Mouse (Mus musculus) MEL (cell line): ENCODE results near the gene Npl. TPM values are rescaled to one million over a fixed set of nuclear protein-coding genes. Genes with fewer than 3 reads are reported as not detected.

ENCODE experiments used
- DNase-seq: peaks from one replicate; pipeline ENCODE4 v3.0.0; 2011; ENCODE audit warnings: low read depth, low spot score
- H3K27ac ChIP-seq: 2 replicates; pipeline ENCODE4 v1.5.1; 2012; ENCODE audit warnings: low read depth, mild to moderate bottlenecking, control low read depth, low read length, moderate library complexity; ENCODE audit not compliant: control insufficient read depth
- H3K27me3 ChIP-seq, 2 experiments: fragments of 150-350 bp in 1 of 2; sonication (generic) in 1 of 2; 2 replicates each; pipeline ENCODE4 v1.6.1; 2012; ENCODE audit warnings: low read length in 2 of 2, mild to moderate bottlenecking in 2 of 2, improper control_type of control experiment in 1 of 2, moderate library complexity in 1 of 2; ENCODE audit not compliant: insufficient read depth in 2 of 2, control insufficient read depth in 1 of 2
- H3K36me3 ChIP-seq, 2 experiments: 2 replicates each; pipeline ENCODE4 v1.6.1; 2012 to 2014; ENCODE audit warnings: low read length in 2 of 2, improper control_type of control experiment in 1 of 2, inconsistent platforms in 1 of 2, mild to moderate bottlenecking in 1 of 2; ENCODE audit not compliant: insufficient read depth in 2 of 2, control insufficient read depth in 1 of 2
- H3K4me1 ChIP-seq, 2 experiments: fragments of 150-350 bp in 1 of 2; sonication (generic) in 1 of 2; 2 replicates each; pipeline ENCODE4 v1.6.1; 2012; ENCODE audit warnings: low read length in 2 of 2, improper control_type of control experiment in 1 of 2, mild to moderate bottlenecking in 1 of 2; ENCODE audit not compliant: insufficient read depth in 2 of 2, control insufficient read depth in 1 of 2
- H3K4me3 ChIP-seq, 2 experiments: fragments of 150-350 bp in 1 of 2; sonication (generic) in 1 of 2; 2 replicates each; pipeline ENCODE4 v1.5.1; 2012; ENCODE audit warnings: low read depth in 2 of 2, low read length in 2 of 2, mild to moderate bottlenecking in 2 of 2, moderate library complexity in 2 of 2, control low read depth in 1 of 2, improper control_type of control experiment in 1 of 2; ENCODE audit not compliant: control insufficient read depth in 1 of 2, insufficient read depth in 1 of 2
- H3K79me2 ChIP-seq: 2 replicates; pipeline ENCODE4 v1.6.1; 2012; ENCODE audit warnings: mild to moderate bottlenecking, low read length, moderate library complexity; ENCODE audit not compliant: control insufficient read depth, poor library complexity, insufficient read depth
- H3K9ac ChIP-seq: 2 replicates; pipeline ENCODE4 v1.6.1; 2012; ENCODE audit warnings: low read depth, mild to moderate bottlenecking, control low read depth, low read length, moderate library complexity; ENCODE audit not compliant: control insufficient read depth, poor library complexity, severe bottlenecking
- H3K9me3 ChIP-seq: fragments of 150-350 bp; sonication (generic); replicated peaks from 2 replicates; pipeline ENCODE4 v1.6.1; 2012; ENCODE audit warnings: mild to moderate bottlenecking, low read length, improper control_type of control experiment, moderate library complexity; ENCODE audit not compliant: insufficient read depth
- CHD2 ChIP-seq: IDR thresholded peaks from 2 replicates; pipeline ENCODE4 v1.6.1; 2011; ENCODE audit warnings: low read length, improper control_type of control experiment
- CTCF ChIP-seq, 3 experiments: IDR thresholded peaks in 2 of 3; conservative IDR thresholded peaks in 1 of 3; 2 replicates each; pipeline ENCODE4 v1.5.1; 2011 to 2012; ENCODE audit warnings: low read length in 3 of 3, low read depth in 2 of 3, mild to moderate bottlenecking in 2 of 3, improper control_type of control experiment in 1 of 3, inconsistent platforms in 1 of 3, mixed read lengths in 1 of 3, moderate library complexity in 1 of 3; ENCODE audit not compliant: control insufficient read depth in 1 of 3, insufficient read depth in 1 of 3, poor library complexity in 1 of 3, severe bottlenecking in 1 of 3
- ETS1 ChIP-seq: IDR thresholded peaks from 2 replicates; pipeline ENCODE4 v1.6.1; 2012; ENCODE audit warnings: low read depth, mild to moderate bottlenecking, inconsistent platforms, low read length, improper control_type of control experiment, moderate library complexity
- GABPA ChIP-seq: IDR thresholded peaks from 2 replicates; pipeline ENCODE4 v1.6.1; 2012; ENCODE audit warnings: low read depth, mild to moderate bottlenecking, inconsistent platforms, low read length, improper control_type of control experiment, moderate library complexity
- HCFC1 ChIP-seq: IDR thresholded peaks from 2 replicates; pipeline ENCODE4 v1.6.1; 2012; ENCODE audit warnings: low read depth, mild to moderate bottlenecking, inconsistent platforms, low read length, improper control_type of control experiment, moderate library complexity
- JUND ChIP-seq: IDR thresholded peaks from 2 replicates; pipeline ENCODE4 v1.6.1; 2011; ENCODE audit warnings: low read depth, mild to moderate bottlenecking, improper control_type of control experiment, low read length
- KAT2A ChIP-seq: conservative IDR thresholded peaks from 2 replicates; pipeline ENCODE4 v1.6.1; 2012; ENCODE audit warnings: low read depth, low read length, improper control_type of control experiment, inconsistent platforms
- MAX ChIP-seq: IDR thresholded peaks from 2 replicates; pipeline ENCODE4 v1.6.1; 2011; ENCODE audit warnings: low read length, improper control_type of control experiment
- NELFE ChIP-seq: IDR thresholded peaks from 2 replicates; pipeline ENCODE4 v1.6.1; 2011; ENCODE audit warnings: low read depth, low read length, improper control_type of control experiment
- POLR2A ChIP-seq, 2 experiments: IDR thresholded peaks; 2 replicates each; pipeline ENCODE4 v1.6.1; 2011 to 2012; ENCODE audit warnings: low read length in 2 of 2, mild to moderate bottlenecking in 2 of 2, control low read depth in 1 of 2, improper control_type of control experiment in 1 of 2, low read depth in 1 of 2, moderate library complexity in 1 of 2; ENCODE audit not compliant: control insufficient read depth in 1 of 2, insufficient read depth in 1 of 2, poor library complexity in 1 of 2
- POLR2AphosphoS2 ChIP-seq: IDR thresholded peaks from 2 replicates; pipeline ENCODE4 v1.6.1; 2011; ENCODE audit warnings: low read length, improper control_type of control experiment
- POLR2AphosphoS5 ChIP-seq: IDR thresholded peaks from 2 replicates; pipeline ENCODE4 v1.6.1; 2012; ENCODE audit warnings: low read depth, borderline replicate concordance, mild to moderate bottlenecking, inconsistent platforms, low read length, moderate library complexity, mixed read lengths
- RAD21 ChIP-seq: IDR thresholded peaks from 2 replicates; pipeline ENCODE4 v1.6.1; 2011; ENCODE audit warnings: mild to moderate bottlenecking, low read depth, low read length, improper control_type of control experiment
- SMC3 ChIP-seq: IDR thresholded peaks from 2 replicates; pipeline ENCODE4 v1.6.1; 2011; ENCODE audit warnings: low read depth, low read length, improper control_type of control experiment
- TBP ChIP-seq: IDR thresholded peaks from 2 replicates; pipeline ENCODE4 v1.8.0; 2011; ENCODE audit warnings: low read depth, low read length, improper control_type of control experiment
- TCF12 ChIP-seq: IDR thresholded peaks from 2 replicates; pipeline ENCODE4 v1.6.1; 2014; ENCODE audit warnings: low read depth, mild to moderate bottlenecking, inconsistent platforms, low read length, improper control_type of control experiment, moderate library complexity
- UBTF ChIP-seq: IDR thresholded peaks from 2 replicates; pipeline ENCODE4 v1.6.1; 2012; ENCODE audit warnings: low read depth, mild to moderate bottlenecking, inconsistent platforms, low read length, improper control_type of control experiment, moderate library complexity, borderline replicate concordance; ENCODE audit not compliant: insufficient read depth
- USF2 ChIP-seq, 2 experiments: IDR thresholded peaks; 2 replicates each; pipeline ENCODE4 v1.6.1; 2011 to 2012; ENCODE audit warnings: improper control_type of control experiment in 2 of 2, low read length in 2 of 2, borderline replicate concordance in 1 of 2, inconsistent platforms in 1 of 2, low read depth in 1 of 2, mild to moderate bottlenecking in 1 of 2; ENCODE audit not compliant: insufficient read depth in 1 of 2
- ZC3H11A ChIP-seq: IDR thresholded peaks from 2 replicates; pipeline ENCODE4 v1.6.1; 2012; ENCODE audit warnings: low read depth, mild to moderate bottlenecking, inconsistent platforms, low read length, improper control_type of control experiment
- ZMIZ1 ChIP-seq: IDR thresholded peaks from 2 replicates; pipeline ENCODE4 v1.6.1; 2012; ENCODE audit warnings: low read depth, mild to moderate bottlenecking, inconsistent platforms, low read length, improper control_type of control experiment, moderate library complexity
- ZNF384 ChIP-seq: IDR thresholded peaks from 2 replicates; pipeline ENCODE4 v1.6.1; 2012; ENCODE audit warnings: low read depth, mild to moderate bottlenecking, inconsistent platforms, low read length, improper control_type of control experiment
- polyA plus RNA-seq, 2 experiments: library from polyadenylated mRNA; stranded (reverse) in 1 of 2; unstranded in 1 of 2; fragments of >175 nt in 1 of 2; fragments of >200 nt in 1 of 2; gene quantifications; 2 replicates each; pipeline versions ENCODE4 v1.2.1 to v1.2.4; 2012; ENCODE audit warnings: low replicate concordance in 2 of 2, low read depth in 1 of 2; ENCODE audit not compliant: insufficient read length in 2 of 2, insufficient read depth in 1 of 2, missing spikeins in 1 of 2
- total RNA-seq: library from RNA; depleted of rRNA; stranded (reverse); fragments of 300-350 nt; gene quantifications from 2 replicates; pipeline ENCODE4 v1.2.3, GENCODE M21; 2012

Gene Npl
- total and polyA plus RNA-seq, 3 experiments: 0.08 TPM; not detected in 2

GRCm38 (mm10) chr1:153583189-153583588, 33.3 kb upstream of the Npl start:
- H3K4me3 ChIP-seq: no peak overlapping the region
- no peaks in the 10 kb centered on the region for H3K4me1 ChIP-seq
- no peak overlapping the region for H3K9ac ChIP-seq
- DNase-seq: no peak
- H3K27me3 ChIP-seq: no peaks in the 10 kb centered on the region
- TF ChIP-seq MAX: no peak
- no peak for TF ChIP-seq POLR2AphosphoS5
- no peak for TF ChIP-seq TCF12
- no peak for TF ChIP-seq ZNF384
- no peak for TF ChIP-seq ZMIZ1
- TF ChIP-seq CTCF (IDR thresholded peaks at IDR 0.05 in 2 of 3, conservative IDR thresholded peaks at IDR 0.05 in 1 of 3; ENCODE audit: control insufficient read depth in 1 of 3, insufficient read depth in 1 of 3, low read depth in 2 of 3, low read length in 3 of 3, poor library complexity in 1 of 3, severe bottlenecking in 1 of 3): no peak
- H3K9me3 ChIP-seq: no peaks in the 10 kb centered on the region
- no peak overlapping the region for H3K27ac ChIP-seq
- H3K36me3 ChIP-seq: no peaks in the 10 kb centered on the region
- H3K79me2 ChIP-seq: no peaks in the 10 kb centered on the region

DNA sequence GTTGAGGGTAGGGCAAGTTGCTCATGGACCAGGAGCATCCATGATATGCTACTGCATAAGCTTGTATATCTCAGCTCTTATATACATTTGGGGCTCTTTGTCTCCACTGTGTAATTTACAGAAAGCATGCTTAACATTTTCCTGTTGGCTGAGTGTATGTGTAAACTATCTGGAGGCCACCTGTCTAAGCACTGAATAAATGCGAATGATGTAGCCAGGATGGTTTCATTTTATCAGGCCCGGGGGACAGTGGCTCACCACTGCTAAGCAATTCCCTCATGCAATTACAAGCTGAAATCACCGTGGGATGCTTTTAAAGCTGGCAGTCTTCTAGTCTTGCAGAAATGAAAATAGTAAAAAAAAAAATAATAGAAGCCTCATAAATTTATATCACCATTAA, 24.9 kb upstream of the Npl start:
- Histone ChIP-seq H3K4me1 (no peaks in the 10 kb centered on the region), H3K9me3 (no peaks in the 10 kb centered on the region), H3K27ac (no peak overlapping the region), H3K27me3 (no peaks in the 10 kb centered on the region), H3K9ac (no peak overlapping the region), H3K79me2 (no peaks in the 10 kb centered on the region), H3K36me3 (no peaks in the 10 kb centered on the region), H3K4me3 (no peak overlapping the region)
- DNase-seq: no peak
- TF ChIP-seq RAD21 (no peak), USF2 (IDR thresholded peaks at IDR 0.05; ENCODE audit: borderline replicate concordance in 1 of 2, insufficient read depth in 1 of 2, low read depth in 1 of 2, low read length in 2 of 2) (no peak), JUND (no peak), CHD2 (no peak), HCFC1 (no peak), NELFE (no peak), ZC3H11A (no peak), KAT2A (no peak), POLR2A (IDR thresholded peaks at IDR 0.05; ENCODE audit: control insufficient read depth in 1 of 2, insufficient read depth in 1 of 2, low read depth in 1 of 2, low read length in 2 of 2, poor library complexity in 1 of 2) (no peak), GABPA (no peak), UBTF (no peak), POLR2AphosphoS2 (no peak), SMC3 (no peak), TBP (no peak), ETS1 (no peak), TCF12 (no peak)
